In the genomic region with DNA sequence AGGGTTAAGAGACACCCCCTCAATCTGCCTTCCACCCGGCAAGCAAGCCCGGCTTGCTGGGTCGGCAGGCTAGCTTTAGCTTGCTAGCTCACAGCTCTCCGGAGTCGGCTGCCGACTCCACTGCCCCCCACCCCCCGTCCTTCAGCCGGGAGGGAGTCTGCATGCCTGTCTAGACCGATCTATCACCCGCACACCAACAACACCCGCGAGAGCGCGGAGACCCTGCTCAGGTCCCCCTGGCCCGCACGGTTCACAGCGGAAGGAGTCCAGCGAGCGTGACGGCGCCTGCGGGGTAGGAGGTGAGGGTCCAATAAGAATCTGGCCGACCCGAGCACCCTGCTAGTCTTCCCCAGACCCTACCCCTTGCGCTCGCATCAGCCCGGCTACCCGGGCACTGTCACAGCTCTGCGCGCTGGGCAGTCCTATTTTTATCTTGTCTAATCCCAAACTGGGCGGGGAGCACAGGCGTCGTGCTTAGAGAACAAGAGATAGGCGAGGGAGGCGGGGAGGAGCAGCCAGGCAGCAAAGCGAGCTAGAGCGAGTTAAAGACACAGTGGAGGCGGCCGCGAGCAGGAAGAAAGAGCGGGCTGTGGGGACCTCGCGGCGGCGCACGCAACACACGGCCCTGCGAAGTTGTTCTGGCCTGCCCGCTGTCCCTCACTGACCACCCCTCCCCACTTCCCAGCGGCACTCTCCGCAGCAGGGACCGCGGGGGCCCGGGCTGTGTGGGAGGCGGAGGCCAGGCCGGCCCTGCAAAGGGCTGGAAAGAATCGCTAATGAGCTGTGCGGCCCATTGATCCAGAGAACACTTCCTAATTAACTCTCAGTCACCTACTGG, we compare ENCODE assay signal across 1 mouse cellular context.
TF ChIP-seq lines count a peak whose summit lies in the region.

No protein-coding gene starts in this region.

TF ChIP-seq in CH12.LX, 34 proteins besides CTCF, POLR2A, EP300 and RAD21 (continued from another document):
- TF ChIP-seq IRF4 (IDR thresholded peaks at IDR 0.05; ENCODE audit: low read depth, low read length) (no peak), KAT2A (IDR thresholded peaks at IDR 0.05; ENCODE audit: insufficient replicate concordance, low read length) (no peak), PAX5 (IDR thresholded peaks at IDR 0.05; ENCODE audit: low read length) (no peak), HCFC1 (IDR thresholded peaks at IDR 0.05; ENCODE audit: low read depth, low read length) (no peak), POLR2AphosphoS2 (IDR thresholded peaks at IDR 0.05; ENCODE audit: low read depth, low read length) (no peak), ZC3H11A (IDR thresholded peaks at IDR 0.05; ENCODE audit: low read depth, low read length) (no peak), MAFK (IDR thresholded peaks at IDR 0.05; ENCODE audit: insufficient replicate concordance, low read length) (no peak), RCOR1 (conservative IDR thresholded peaks at IDR 0.05; ENCODE audit: low read depth, low read length) (no peak), MEF2A (IDR thresholded peaks at IDR 0.05; ENCODE audit: borderline replicate concordance, low read depth, low read length) (no peak), ZNF384 (IDR thresholded peaks at IDR 0.05; ENCODE audit: low read depth, low read length) (no peak), CHD1 (IDR thresholded peaks at IDR 0.05; ENCODE audit: low read depth, low read length) (no peak), BHLHE40 (IDR thresholded peaks at IDR 0.05; ENCODE audit: low read depth, low read length) (no peak), ELF1 (IDR thresholded peaks at IDR 0.05; ENCODE audit: low read depth, low read length) (no peak), TCF12 (IDR thresholded peaks at IDR 0.05; ENCODE audit: low read depth, low read length) (no peak), NELFE (IDR thresholded peaks at IDR 0.05; ENCODE audit: low read depth, low read length) (no peak), ZMIZ1 (IDR thresholded peaks at IDR 0.05; ENCODE audit: low read depth, low read length) (no peak)
